Mouse (Mus musculus): Measurements from ENCODE around the gene Sox30. TPM values are rescaled to one million over a fixed set of nuclear protein-coding genes. Genes with fewer than 3 reads are reported as not detected.

Sox30 gene
- total RNA-seq, 2 experiments from 2014 or later: 0.12 to 0.25 TPM

DNA sequence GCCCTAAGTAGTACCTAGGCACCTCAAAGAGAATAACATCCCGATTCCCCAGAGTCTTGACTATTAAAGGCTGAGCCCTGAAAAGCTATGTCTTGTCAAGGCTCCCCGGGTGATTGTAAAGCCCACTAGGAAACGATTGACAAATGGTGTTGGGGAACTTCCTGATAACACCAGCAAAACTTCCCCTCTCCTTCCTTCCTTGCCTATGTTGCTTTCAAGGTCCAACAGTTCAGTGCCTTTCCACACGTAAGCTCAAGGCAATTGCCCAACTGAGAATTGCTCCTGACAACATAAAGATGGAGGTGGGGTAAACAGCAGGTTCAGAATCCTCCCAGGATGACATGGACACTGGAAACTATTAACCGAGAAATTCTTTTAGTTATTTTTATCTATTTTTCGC lies 42.9 kb downstream of the Sox30 start:
- TF ChIP-seq CTCF (IDR thresholded peaks at IDR 0.05): no peak
- intact Hi-C loops (cut with DNase I): no loop called here
- DNase-seq (ENCODE audit: extremely low spot score in 1 of 2, low spot score in 2 of 2): no peak
- no peak overlapping the region for H3K4me3 ChIP-seq
- H3K27ac ChIP-seq: no peak overlapping the region

DNA sequence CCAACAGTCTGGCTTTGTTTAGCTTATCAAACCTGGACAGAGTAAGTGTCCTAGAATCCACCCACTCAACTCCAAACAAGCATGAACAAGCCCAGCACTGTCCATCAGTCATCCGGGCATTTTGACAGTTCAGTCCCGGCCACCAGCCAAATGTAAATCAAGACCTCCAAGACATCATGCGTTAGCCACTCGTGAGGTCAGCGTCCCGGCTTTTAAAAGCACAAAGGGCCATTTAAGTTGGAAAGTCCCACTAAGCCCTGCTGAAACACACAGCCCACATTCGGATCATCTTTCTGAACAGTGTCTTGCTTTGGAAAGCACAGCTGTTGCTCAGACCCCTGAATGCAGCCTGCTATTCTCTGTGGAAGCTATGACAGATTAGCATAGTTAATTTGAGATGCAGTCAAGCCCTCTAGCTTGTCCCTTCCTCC lies 45.9 kb downstream of the Sox30 start:
- Histone ChIP-seq H3K27ac (no peak overlapping the region), H3K4me3 (no peak overlapping the region)
- no peak for TF ChIP-seq CTCF (IDR thresholded peaks at IDR 0.05)
- no peak for DNase-seq (ENCODE audit: extremely low spot score in 1 of 2, low spot score in 2 of 2)
- intact Hi-C loops (cut with DNase I): no loop called here

DNA sequence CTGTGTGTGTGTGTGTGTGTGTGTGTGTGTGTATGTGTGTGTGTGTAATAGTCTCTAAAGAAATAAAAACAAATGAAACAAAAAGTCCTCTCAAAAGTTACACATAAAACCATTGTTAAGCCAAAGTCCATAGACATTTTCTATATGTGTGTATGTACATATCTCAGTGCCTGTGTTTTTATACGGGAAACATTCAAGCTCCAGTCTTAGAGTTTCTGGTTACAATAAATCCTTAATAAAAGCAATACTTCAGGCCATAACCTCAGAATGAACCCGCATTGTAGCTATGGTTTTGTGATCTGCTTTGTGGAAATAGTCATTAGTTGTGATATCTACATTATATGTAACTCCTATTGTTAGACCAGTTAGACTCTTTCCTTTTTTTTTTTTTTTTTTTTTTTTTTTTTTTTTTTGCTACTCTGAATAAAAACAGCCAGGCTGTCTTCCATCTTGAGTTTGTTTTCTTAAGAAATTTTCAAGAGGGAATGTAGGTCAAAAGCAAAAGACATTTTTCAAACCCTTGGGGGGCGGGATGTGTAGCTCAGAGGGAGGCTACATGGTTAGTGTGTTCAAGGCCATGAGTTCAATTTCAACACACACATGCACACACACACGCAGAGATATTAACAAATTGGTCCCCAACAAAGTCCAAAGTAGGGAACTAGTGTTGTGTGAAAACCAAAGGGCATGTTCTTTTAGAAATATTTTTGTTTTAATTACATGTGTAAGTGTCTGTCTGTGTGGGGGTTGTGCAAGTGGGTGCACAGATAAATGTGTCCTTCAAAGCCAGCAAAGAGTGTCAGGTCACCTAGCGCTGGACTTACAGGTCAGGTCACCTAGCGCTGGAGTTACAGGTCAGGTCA lies 48.1 kb downstream of the Sox30 start:
- no peak overlapping the region for H3K4me3 ChIP-seq
- intact Hi-C loops (cut with DNase I): no loop called here
- DNase-seq (ENCODE audit: extremely low spot score in 1 of 2, low spot score in 2 of 2): no peak
- no peak overlapping the region for H3K27ac ChIP-seq
- no peak for TF ChIP-seq CTCF (IDR thresholded peaks at IDR 0.05)

DNA sequence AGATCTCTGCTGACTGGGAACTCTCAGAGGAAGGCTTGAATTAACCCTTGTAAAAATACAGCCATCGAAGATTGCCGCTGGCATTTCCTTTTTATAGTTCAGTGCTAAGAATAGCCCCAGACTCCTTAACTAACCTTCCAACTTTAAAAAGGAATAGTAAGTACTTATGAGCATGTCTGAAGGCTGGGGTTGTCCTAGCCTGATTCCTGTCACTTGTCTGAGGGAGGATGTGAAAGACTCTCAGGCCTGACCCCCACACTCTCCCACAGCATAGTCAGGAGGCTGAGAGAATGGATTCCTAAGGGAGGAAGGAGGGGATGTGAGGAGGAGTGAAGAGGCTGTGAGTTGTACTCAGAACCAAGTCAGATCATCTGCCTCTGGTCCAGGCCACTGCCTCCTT lies 49.4 kb downstream of the Sox30 start:
- no peak for DNase-seq (ENCODE audit: extremely low spot score in 1 of 2, low spot score in 2 of 2)
- TF ChIP-seq CTCF (IDR thresholded peaks at IDR 0.05): no peak
- Histone ChIP-seq H3K27ac (no peak overlapping the region), H3K4me3 (no peak overlapping the region)
- intact Hi-C loops (cut with DNase I): no loop called here

DNA sequence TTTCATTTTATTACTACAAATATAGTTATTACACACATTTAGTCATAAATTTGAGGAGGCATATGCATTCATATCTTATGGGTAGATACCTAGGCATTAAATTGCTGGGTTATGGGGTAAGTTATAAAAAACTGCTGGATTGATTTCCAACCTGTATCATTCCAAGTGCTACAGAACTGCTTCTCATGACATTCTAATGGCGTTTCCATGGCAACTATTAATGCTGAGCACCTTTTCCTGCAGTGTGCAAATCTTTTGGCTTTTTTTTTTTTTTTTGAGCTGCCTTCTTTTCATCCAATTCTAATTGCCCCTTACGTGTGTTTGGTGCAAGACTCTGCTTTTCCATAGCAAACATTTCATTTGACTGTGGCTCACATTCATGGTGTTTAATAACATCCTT lies 49.9 kb downstream of the Sox30 start:
- no peak for DNase-seq (ENCODE audit: extremely low spot score in 1 of 2, low spot score in 2 of 2)
- Histone ChIP-seq H3K4me3 (no peak overlapping the region), H3K27ac (no peak overlapping the region)
- intact Hi-C loops (cut with DNase I): no loop called here
- TF ChIP-seq CTCF (IDR thresholded peaks at IDR 0.05): no peak

DNA sequence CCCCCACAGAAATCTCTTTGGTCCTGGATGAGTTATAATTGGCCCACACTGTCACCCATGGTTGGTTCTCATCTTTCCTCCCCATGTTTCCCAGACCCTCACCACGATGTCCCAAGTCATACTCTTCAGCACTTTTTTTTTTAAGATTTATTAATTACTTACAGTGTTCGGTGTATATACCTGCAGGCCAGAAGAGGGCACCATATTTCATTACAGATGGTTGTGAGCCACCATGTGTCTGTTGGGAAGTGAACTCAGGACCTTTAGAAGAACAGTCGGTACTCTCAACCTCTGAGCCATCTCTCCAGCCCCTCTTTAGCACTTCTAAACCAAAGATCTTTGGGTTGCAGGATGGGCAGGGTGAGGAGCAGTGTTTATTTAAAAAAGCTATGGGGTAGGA lies 51.4 kb downstream of the Sox30 start:
- TF ChIP-seq CTCF (IDR thresholded peaks at IDR 0.05): peak; percentile 33
- intact Hi-C loops (cut with DNase I): no loop called here
- no peak for DNase-seq (ENCODE audit: extremely low spot score in 1 of 2, low spot score in 2 of 2)
- H3K27ac ChIP-seq: no peak overlapping the region
- no peak overlapping the region for H3K4me3 ChIP-seq

DNA sequence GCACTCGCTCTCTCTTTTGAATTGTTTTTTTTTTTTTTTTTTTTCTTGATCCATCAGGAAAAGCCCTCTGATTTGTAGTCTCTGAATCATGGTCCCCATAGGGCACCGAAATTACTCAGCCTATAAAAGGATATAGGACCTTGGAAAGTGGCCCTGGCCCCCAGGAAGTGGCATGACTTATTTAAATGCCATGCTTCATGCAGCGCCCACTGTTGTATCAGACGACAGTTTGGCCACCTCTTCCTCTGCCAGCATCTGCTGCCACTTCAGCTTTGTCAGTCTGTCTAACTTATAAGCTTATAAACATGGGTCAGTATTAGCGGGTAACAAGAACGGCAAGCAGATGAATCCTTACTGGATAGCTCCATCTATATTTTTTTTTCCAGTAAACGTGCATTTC lies 52.8 kb downstream of the Sox30 start:
- TF ChIP-seq CTCF (IDR thresholded peaks at IDR 0.05): no peak
- intact Hi-C loops (cut with DNase I): no loop called here
- Histone ChIP-seq H3K27ac (no peak overlapping the region), H3K4me3 (no peak overlapping the region)
- DNase-seq (ENCODE audit: extremely low spot score in 1 of 2, low spot score in 2 of 2): no peak

DNA sequence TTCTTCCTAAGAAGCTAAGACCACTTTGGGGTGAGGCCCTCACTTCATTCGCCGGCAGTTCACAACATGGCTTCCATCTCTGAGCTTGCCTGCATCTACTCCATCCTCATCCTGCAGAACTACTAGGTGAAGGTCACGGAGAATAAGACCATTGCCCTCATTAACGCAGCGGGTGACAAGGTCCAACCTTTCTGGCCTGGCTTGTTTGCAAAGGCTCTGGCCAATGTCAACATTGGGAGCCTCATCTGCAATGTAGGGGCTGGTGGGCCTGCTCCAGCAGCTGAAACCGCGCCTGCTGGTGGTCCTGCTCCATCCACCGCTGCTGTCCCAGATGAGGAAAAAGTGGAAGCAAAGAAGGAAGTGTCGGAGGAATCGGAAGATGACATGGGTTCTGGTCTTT lies 56.3 kb downstream of the Sox30 start:
- no peak for DNase-seq (ENCODE audit: extremely low spot score in 1 of 2, low spot score in 2 of 2)
- no peak for TF ChIP-seq CTCF (IDR thresholded peaks at IDR 0.05)
- H3K27ac ChIP-seq: no peak overlapping the region
- intact Hi-C loops (cut with DNase I): no loop called here
- no peak overlapping the region for H3K4me3 ChIP-seq

DNA sequence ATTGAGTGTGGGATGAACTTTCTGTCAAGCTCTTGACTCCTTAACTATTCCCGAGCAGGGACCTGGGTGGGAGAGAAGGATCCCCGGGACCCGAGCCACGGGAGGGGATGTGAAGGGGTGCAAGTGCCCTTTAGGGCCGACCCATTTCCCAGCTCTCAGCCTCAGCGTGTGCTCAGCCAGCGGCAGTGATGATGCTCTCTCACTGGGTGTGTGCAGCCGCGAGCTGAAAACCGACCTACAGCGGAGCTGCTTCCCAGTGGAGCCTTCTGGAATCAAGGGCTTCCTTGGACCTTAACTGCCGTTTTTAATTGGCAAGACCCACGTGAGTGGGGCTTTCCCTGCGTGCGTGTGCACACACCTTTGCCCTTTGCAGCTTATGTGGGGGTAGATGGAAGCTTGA lies 58.8 kb downstream of the Sox30 start:
- TF ChIP-seq CTCF (IDR thresholded peaks at IDR 0.05): no peak
- DNase-seq (ENCODE audit: extremely low spot score in 1 of 2, low spot score in 2 of 2): no peak
- Histone ChIP-seq H3K4me3 (peak overlapping the region; percentile 24; the same call in 1 of the 2 replicates), H3K27ac (no peak overlapping the region)
- intact Hi-C loops (cut with DNase I): no loop called here

DNA sequence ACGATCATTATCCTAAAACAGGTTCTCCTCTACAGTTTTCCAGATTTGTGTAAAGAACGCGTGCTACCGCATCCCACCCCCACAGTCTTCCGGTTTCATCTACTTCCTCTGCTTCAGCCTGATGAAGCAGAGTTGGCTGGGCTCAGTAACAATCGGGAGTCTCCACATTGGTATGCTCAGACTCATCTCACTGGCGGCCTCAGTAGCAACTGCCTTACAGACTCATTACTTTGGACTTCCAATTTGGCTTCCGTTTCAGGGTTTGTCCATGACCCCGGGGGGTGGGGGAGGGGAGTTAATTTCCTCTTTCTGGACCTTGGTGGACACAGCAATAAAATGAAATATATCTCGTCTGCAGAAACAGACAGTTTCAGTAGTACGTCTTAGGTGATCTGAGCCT lies 59.2 kb downstream of the Sox30 start:
- no peak for DNase-seq (ENCODE audit: extremely low spot score in 1 of 2, low spot score in 2 of 2)
- peak overlapping the region; percentile 24; the same call in 1 of the 2 replicates for H3K4me3 ChIP-seq
- intact Hi-C loops (cut with DNase I): no loop called here
- no peak overlapping the region for H3K27ac ChIP-seq
- no peak for TF ChIP-seq CTCF (IDR thresholded peaks at IDR 0.05)

DNA sequence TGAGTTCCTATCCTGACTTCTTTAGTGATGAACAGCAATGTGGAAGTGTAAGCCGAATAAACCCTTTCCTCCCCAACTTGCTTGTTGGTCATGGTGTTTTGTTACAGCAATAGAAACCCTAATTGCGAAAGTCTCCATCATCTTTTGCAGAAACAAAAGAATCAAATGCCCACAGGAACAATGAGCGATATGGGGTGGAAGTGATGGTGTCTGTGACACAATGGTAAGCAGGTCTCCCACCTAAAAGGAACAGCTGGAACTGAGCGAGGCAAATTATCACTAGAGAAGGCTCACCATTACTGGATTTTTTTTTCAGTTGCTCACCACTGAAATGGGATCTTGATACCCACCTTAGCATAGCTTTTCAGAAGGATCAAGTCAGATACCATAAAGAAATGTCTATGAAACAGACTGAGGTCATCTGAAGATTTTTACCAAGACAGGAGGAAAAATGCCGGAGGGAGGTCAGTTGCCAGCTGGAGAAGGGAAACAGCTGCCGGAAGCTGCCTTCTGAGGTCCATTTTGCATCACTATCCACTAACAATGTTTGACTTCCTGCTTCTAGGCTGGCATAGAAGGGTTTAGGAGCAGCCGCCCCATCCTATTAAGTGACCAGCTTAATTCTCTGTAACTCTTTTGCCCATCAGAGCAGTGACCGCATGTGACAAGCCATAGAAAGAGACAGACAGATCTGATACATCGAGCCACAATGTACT lies 60.9 kb downstream of the Sox30 start:
- Histone ChIP-seq H3K4me3 (no peak overlapping the region), H3K27ac (no peak overlapping the region)
- no peak for DNase-seq (ENCODE audit: extremely low spot score in 1 of 2, low spot score in 2 of 2)
- TF ChIP-seq CTCF (IDR thresholded peaks at IDR 0.05): no peak
- intact Hi-C loops (cut with DNase I): no loop called here

DNA sequence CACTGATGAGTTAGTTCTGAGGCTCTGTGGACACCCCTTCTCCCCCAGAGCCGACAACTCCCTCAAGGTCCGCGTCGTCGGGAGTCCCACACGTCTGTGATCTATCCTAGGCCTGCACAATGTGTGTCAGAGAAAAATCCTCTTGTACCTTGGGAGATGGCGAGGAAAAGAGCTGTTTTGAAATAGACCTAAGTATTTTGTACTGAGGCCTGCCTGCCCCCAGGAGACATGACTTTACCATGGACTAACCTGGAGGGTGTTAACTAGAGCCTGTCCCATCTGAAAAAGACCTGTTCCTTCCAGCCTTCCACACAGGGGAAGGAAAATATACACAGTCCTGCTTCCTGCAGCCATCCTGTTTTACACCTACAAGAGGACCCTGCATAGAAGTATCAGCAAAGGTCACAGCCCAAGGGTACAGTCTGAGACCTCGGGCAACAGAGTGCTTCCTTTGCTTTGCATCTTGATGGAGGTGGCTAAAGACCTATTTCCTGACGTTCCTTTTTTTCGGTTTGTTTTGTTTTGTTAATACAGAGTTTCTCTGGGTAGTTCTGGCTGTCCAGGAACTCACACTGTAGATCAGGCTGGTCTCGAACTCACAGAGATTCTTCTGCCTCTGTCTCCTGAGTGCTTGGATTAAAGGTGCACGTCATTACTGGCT lies 61.6 kb downstream of the Sox30 start:
- no peak overlapping the region for H3K27ac ChIP-seq
- intact Hi-C loops (cut with DNase I): no loop called here
- no peak for DNase-seq (ENCODE audit: extremely low spot score in 1 of 2, low spot score in 2 of 2)
- no peak overlapping the region for H3K4me3 ChIP-seq
- no peak for TF ChIP-seq CTCF (IDR thresholded peaks at IDR 0.05)
